Mouse (Mus musculus) layer of hippocampus, adult 11-12 months (tissue): Measurements from ENCODE around the gene Rbm33.

Experiments
- DNase-seq: peaks from one replicate; pipeline ENCODE4 v3.0.0; 2022; ENCODE audit warnings: low spot score

The Rbm33 gene

GRCm38 (mm10) chr5:28324457-28324856, 7.5 kb downstream of the Rbm33 start:
- no peak for DNase-seq

- no peak for DNase-seq
Measured at GRCm38 (mm10) chr5:28329024-28329806, 12.3 kb downstream of the Rbm33 start.

- DNase-seq, result no peak
Measured at GRCm38 (mm10) chr5:28333731-28334130, 16.8 kb downstream of the Rbm33 start.

GRCm38 (mm10) chr5:28351857-28352513, 35.1 kb downstream of the Rbm33 start:
- DNase-seq, result no peak

- no peak for DNase-seq
Measured at GRCm38 (mm10) chr5:28355614-28356013, 38.7 kb downstream of the Rbm33 start.

GRCm38 (mm10) chr5:28360745-28361144, 43.8 kb downstream of the Rbm33 start:
- DNase-seq, result no peak

GRCm38 (mm10) chr5:28368056-28368455, 51.1 kb downstream of the Rbm33 start:
- DNase-seq, result no peak

- no peak for DNase-seq
Measured at GRCm38 (mm10) chr5:28370836-28371235, 53.9 kb downstream of the Rbm33 start.

GRCm38 (mm10) chr5:28372172-28372664, 55.3 kb downstream of the Rbm33 start:
- no peak for DNase-seq

- DNase-seq, result no peak
Measured at GRCm38 (mm10) chr5:28373498-28374427, 56.8 kb downstream of the Rbm33 start.

GRCm38 (mm10) chr5:28377299-28377698, 60.4 kb downstream of the Rbm33 start:
- DNase-seq, result no peak

- no peak for DNase-seq
Measured at GRCm38 (mm10) chr5:28382289-28382688, 65.4 kb downstream of the Rbm33 start.

- no peak for DNase-seq
Measured at GRCm38 (mm10) chr5:28386783-28387182, 69.9 kb downstream of the Rbm33 start.

GRCm38 (mm10) chr5:28387531-28388179, 70.7 kb downstream of the Rbm33 start:
- DNase-seq, result no peak

GRCm38 (mm10) chr5:28388184-28388583, 71.3 kb downstream of the Rbm33 start:
- DNase-seq, result peak; percentile 77

GRCm38 (mm10) chr5:28390189-28390588, 73.3 kb downstream of the Rbm33 start:
- DNase-seq, result no peak

GRCm38 (mm10) chr5:28397344-28397743, 80.4 kb downstream of the Rbm33 start:
- no peak for DNase-seq

GRCm38 (mm10) chr5:28398736-28399135, 81.8 kb downstream of the Rbm33 start:
- no peak for DNase-seq

- DNase-seq, result no peak
Measured at GRCm38 (mm10) chr5:28399451-28400115, 82.7 kb downstream of the Rbm33 start.

GRCm38 (mm10) chr5:28402756-28403155, 85.8 kb downstream of the Rbm33 start:
- DNase-seq, result no peak

- no peak for DNase-seq
Measured at GRCm38 (mm10) chr5:28406662-28407061, 89.7 kb downstream of the Rbm33 start.
